Mouse (Mus musculus): Measurements from ENCODE around the gene Sh3gl1. TPM values are rescaled to one million over a fixed set of nuclear protein-coding genes. Genes with fewer than 3 reads are reported as not detected.

Gene Sh3gl1
- polyA plus RNA-seq, 1 experiment from 2014 or later: 125 TPM

GRCm38 (mm10) chr17:55976255-55976862, 60.1 kb downstream of the Sh3gl1 start:
- Histone ChIP-seq H3K27ac (ENCODE audit: low read depth, low read length) (peak overlapping the region; percentile 62; the same call in 1 of the 2 replicates), H3K9ac (ENCODE audit: low read length) (no peak overlapping the region), H3K36me3 (ENCODE audit: control insufficient read depth, insufficient read depth, low read length) (peaks cover 3% of the 10 kb centered on the region; the same call in 1 of the 2 replicates), H3K4me2 (ENCODE audit: low read depth) (no peak overlapping the region), H3K4me3 (ENCODE audit: low read depth, low read length) (no peak overlapping the region), H3K4me1 (ENCODE audit: control insufficient read depth, insufficient read depth, low read length) (peaks cover 14% of the 10 kb centered on the region), H3K9me3 (ENCODE audit: control insufficient read depth, low read length) (no peaks in the 10 kb centered on the region), H3K27me3 (ENCODE audit: control insufficient read depth, insufficient read depth, low read length) (no peaks in the 10 kb centered on the region)
- WGBS: 17% methylated on average over 13 of the region's 13 CpGs
- DNase-seq (ENCODE audit: low spot score) (peak; percentile 78), ATAC-seq (ENCODE audit: insufficient read depth, low FRiP score, low TSS enrichment) (peak; percentile 70)

- Histone ChIP-seq H3K9ac (ENCODE audit: low read length) (peak overlapping the region; percentile 90), H3K36me3 (ENCODE audit: control insufficient read depth, insufficient read depth, low read length) (peaks cover 3% of the 10 kb centered on the region; the same call in 1 of the 2 replicates), H3K27ac (ENCODE audit: low read depth, low read length) (no peak overlapping the region), H3K9me3 (ENCODE audit: control insufficient read depth, low read length) (no peaks in the 10 kb centered on the region), H3K4me1 (ENCODE audit: control insufficient read depth, insufficient read depth, low read length) (peaks cover 20% of the 10 kb centered on the region), H3K4me2 (ENCODE audit: low read depth) (peak overlapping the region; percentile 74), H3K4me3 (ENCODE audit: low read depth, low read length) (peak overlapping the region; percentile 53), H3K27me3 (ENCODE audit: control insufficient read depth, insufficient read depth, low read length) (no peaks in the 10 kb centered on the region)
- DNase-seq (ENCODE audit: low spot score): no peak
- WGBS: 24% methylated on average over 22 of the region's 22 CpGs
- no peak for ATAC-seq (ENCODE audit: insufficient read depth, low FRiP score, low TSS enrichment)
Measured at GRCm38 (mm10) chr17:55971453-55971852, 65.0 kb downstream of the Sh3gl1 start.

- peak within 1 kb of the TSS; percentile 53 for H3K4me3 ChIP-seq (ENCODE audit: low read depth, low read length)
- peak within 1 kb of the TSS; percentile 84 for H3K27ac ChIP-seq (ENCODE audit: low read depth, low read length)
- H3K4me2 ChIP-seq (ENCODE audit: low read depth): peak within 1 kb of the TSS; percentile 74
- peak within 1 kb of the TSS; percentile 90 for H3K9ac ChIP-seq (ENCODE audit: low read length)
- 10% methylated on average over 50 of the region's 55 CpGs for WGBS
- no peaks in the 10 kb centered on the region for H3K9me3 ChIP-seq (ENCODE audit: control insufficient read depth, low read length)
- ATAC-seq (ENCODE audit: insufficient read depth, low FRiP score, low TSS enrichment): peak; percentile 73
- peaks cover 3% of the 10 kb centered on the region for H3K36me3 ChIP-seq (ENCODE audit: control insufficient read depth, insufficient read depth, low read length)
- peak; percentile 88 for DNase-seq (ENCODE audit: low spot score)
- H3K4me1 ChIP-seq (ENCODE audit: control insufficient read depth, insufficient read depth, low read length): peaks cover 17% of the 10 kb centered on the region
- no peaks in the 10 kb centered on the region for H3K27me3 ChIP-seq (ENCODE audit: control insufficient read depth, insufficient read depth, low read length)
Measured at GRCm38 (mm10) chr17:55969966-55970891, 66.2 kb downstream of the Sh3gl1 start, which contains the start of gene Shd. TSS of gene Shd (plus strand) at chr17:55970467.

- 40% methylated on average over 14 of the region's 14 CpGs for WGBS
- Histone ChIP-seq H3K27ac (ENCODE audit: low read depth, low read length) (peak overlapping the region; percentile 84), H3K36me3 (ENCODE audit: control insufficient read depth, insufficient read depth, low read length) (peaks cover 4% of the 10 kb centered on the region), H3K9me3 (ENCODE audit: control insufficient read depth, low read length) (no peaks in the 10 kb centered on the region), H3K27me3 (ENCODE audit: control insufficient read depth, insufficient read depth, low read length) (no peaks in the 10 kb centered on the region), H3K4me2 (ENCODE audit: low read depth) (peak overlapping the region; percentile 74; the same call in 1 of the 2 replicates), H3K9ac (ENCODE audit: low read length) (peak overlapping the region; percentile 90; the same call in 1 of the 2 replicates), H3K4me3 (ENCODE audit: low read depth, low read length) (no peak overlapping the region), H3K4me1 (ENCODE audit: control insufficient read depth, insufficient read depth, low read length) (peaks cover 17% of the 10 kb centered on the region)
- DNase-seq (ENCODE audit: low spot score): peak; percentile 89
- peak; percentile 67 for ATAC-seq (ENCODE audit: insufficient read depth, low FRiP score, low TSS enrichment)
Measured at GRCm38 (mm10) chr17:55969560-55969959, 66.9 kb downstream of the Sh3gl1 start.

GRCm38 (mm10) chr17:55968210-55968609, 68.2 kb downstream of the Sh3gl1 start:
- WGBS: 61% methylated on average over 7 of the region's 7 CpGs
- no peak overlapping the region for H3K9ac ChIP-seq (ENCODE audit: low read length)
- H3K36me3 ChIP-seq (ENCODE audit: control insufficient read depth, insufficient read depth, low read length): peaks cover 2% of the 10 kb centered on the region
- H3K4me2 ChIP-seq (ENCODE audit: low read depth): no peak overlapping the region
- H3K27me3 ChIP-seq (ENCODE audit: control insufficient read depth, insufficient read depth, low read length): no peaks in the 10 kb centered on the region
- ATAC-seq (ENCODE audit: insufficient read depth, low FRiP score, low TSS enrichment) (no peak), DNase-seq (ENCODE audit: low spot score) (no peak)
- H3K9me3 ChIP-seq (ENCODE audit: control insufficient read depth, low read length): no peaks in the 10 kb centered on the region
- no peak overlapping the region for H3K4me3 ChIP-seq (ENCODE audit: low read depth, low read length)
- H3K4me1 ChIP-seq (ENCODE audit: control insufficient read depth, insufficient read depth, low read length): peaks cover 17% of the 10 kb centered on the region
- H3K27ac ChIP-seq (ENCODE audit: low read depth, low read length): peak overlapping the region; percentile 23; the same call in 1 of the 2 replicates

- H3K27ac ChIP-seq (ENCODE audit: low read depth, low read length): no peak overlapping the region
- ATAC-seq (ENCODE audit: insufficient read depth, low FRiP score, low TSS enrichment) (no peak), DNase-seq (ENCODE audit: low spot score) (no peak)
- no peak overlapping the region for H3K4me2 ChIP-seq (ENCODE audit: low read depth)
- H3K36me3 ChIP-seq (ENCODE audit: control insufficient read depth, insufficient read depth, low read length): peaks cover 2% of the 10 kb centered on the region
- no peaks in the 10 kb centered on the region for H3K9me3 ChIP-seq (ENCODE audit: control insufficient read depth, low read length)
- no peak overlapping the region for H3K4me3 ChIP-seq (ENCODE audit: low read depth, low read length)
- WGBS: 94% methylated on average over 4 of the region's 4 CpGs
- H3K4me1 ChIP-seq (ENCODE audit: control insufficient read depth, insufficient read depth, low read length): peaks cover 17% of the 10 kb centered on the region
- no peaks in the 10 kb centered on the region for H3K27me3 ChIP-seq (ENCODE audit: control insufficient read depth, insufficient read depth, low read length)
- no peak overlapping the region for H3K9ac ChIP-seq (ENCODE audit: low read length)
Measured at GRCm38 (mm10) chr17:55967186-55967585, 69.2 kb downstream of the Sh3gl1 start.

Other genes starting within 250 kb of the Sh3gl1 start
- 7.9 and 8.2 TPM in 2 replicates for gene Zfp119a, start 157.7 kb downstream of the Sh3gl1 start, polyA plus RNA-seq (2014; fragmentation: Nextera tagmentation; extraction: Ambion mirVana)
- 15.5 and 15.7 TPM in 2 replicates for gene Zfp959, start 144.5 kb downstream of the Sh3gl1 start, polyA plus RNA-seq (2014; fragmentation: Nextera tagmentation; extraction: Ambion mirVana)
- gene Zfp119b, start 87.1 kb downstream of the Sh3gl1 start, polyA plus RNA-seq (2014; fragmentation: Nextera tagmentation; extraction: Ambion mirVana): 6.1 TPM in 2 replicates
- gene Ebi3, start 84.0 kb downstream of the Sh3gl1 start, polyA plus RNA-seq (2014; fragmentation: Nextera tagmentation; extraction: Ambion mirVana): 2.1 and 2.3 TPM in 2 replicates
- gene Yju2, start 77.5 kb downstream of the Sh3gl1 start, polyA plus RNA-seq (2014; fragmentation: Nextera tagmentation; extraction: Ambion mirVana): 19.2 and 25.1 TPM in 2 replicates
- gene Shd, start 66.2 kb downstream of the Sh3gl1 start, polyA plus RNA-seq (2014; fragmentation: Nextera tagmentation; extraction: Ambion mirVana): 89.7 and 95.3 TPM in 2 replicates
- gene Fsd1, start 50.1 kb downstream of the Sh3gl1 start, polyA plus RNA-seq (2014; fragmentation: Nextera tagmentation; extraction: Ambion mirVana): 68.3 and 86.8 TPM in 2 replicates
- 5.4 and 6.3 TPM in 2 replicates for gene Stap2, start 31.1 kb downstream of the Sh3gl1 start, polyA plus RNA-seq (2014; fragmentation: Nextera tagmentation; extraction: Ambion mirVana)
- gene Mpnd, start 30.9 kb downstream of the Sh3gl1 start, polyA plus RNA-seq (2014; fragmentation: Nextera tagmentation; extraction: Ambion mirVana): 157 and 176 TPM in 2 replicates
- 23.5 and 25.0 TPM in 2 replicates for gene Chaf1a, start 3.8 kb upstream of the Sh3gl1 start, polyA plus RNA-seq (2014; fragmentation: Nextera tagmentation; extraction: Ambion mirVana)
- gene Ubxn6, start 38.4 kb upstream of the Sh3gl1 start, polyA plus RNA-seq (2014; fragmentation: Nextera tagmentation; extraction: Ambion mirVana): 45.3 and 45.6 TPM in 2 replicates
- 124 and 136 TPM in 2 replicates for gene Hdgfl2, start 43.0 kb upstream of the Sh3gl1 start, polyA plus RNA-seq (2014; fragmentation: Nextera tagmentation; extraction: Ambion mirVana)
- gene Plin4, start 73.2 kb upstream of the Sh3gl1 start, polyA plus RNA-seq (2014; fragmentation: Nextera tagmentation; extraction: Ambion mirVana): 0.13 TPM in 1 of 2 replicates, not detected in the other
- gene Plin5, start 81.0 kb upstream of the Sh3gl1 start, polyA plus RNA-seq (2014; fragmentation: Nextera tagmentation; extraction: Ambion mirVana): 0.16 and 0.23 TPM in 2 replicates
- gene Lrg1, start 85.4 kb upstream of the Sh3gl1 start, polyA plus RNA-seq (2014; fragmentation: Nextera tagmentation; extraction: Ambion mirVana): not detected in 2 replicates
- 3.9 and 4.3 TPM in 2 replicates for gene Sema6b, start 103.7 kb upstream of the Sh3gl1 start, polyA plus RNA-seq (2014; fragmentation: Nextera tagmentation; extraction: Ambion mirVana)
- gene Tnfaip8l1, start 125.8 kb upstream of the Sh3gl1 start, polyA plus RNA-seq (2014; fragmentation: Nextera tagmentation; extraction: Ambion mirVana): 10.2 and 11.0 TPM in 2 replicates
- gene Mydgf, start 147.3 kb upstream of the Sh3gl1 start, polyA plus RNA-seq (2014; fragmentation: Nextera tagmentation; extraction: Ambion mirVana): 67.7 and 71.2 TPM in 2 replicates
- 39.1 and 42.5 TPM in 2 replicates for gene Dpp9, start 182.3 kb upstream of the Sh3gl1 start, polyA plus RNA-seq (2014; fragmentation: Nextera tagmentation; extraction: Ambion mirVana)
- 16.8 and 18.3 TPM in 2 replicates for gene Fem1a, start 220.2 kb upstream of the Sh3gl1 start, polyA plus RNA-seq (2014; fragmentation: Nextera tagmentation; extraction: Ambion mirVana)
- gene Ticam1, start 240.2 kb upstream of the Sh3gl1 start, polyA plus RNA-seq (2014; fragmentation: Nextera tagmentation; extraction: Ambion mirVana): 2.4 and 2.5 TPM in 2 replicates